Mouse (Mus musculus) MEL (cell line): ENCODE data around the gene Map2k5.

Experiments
- BHLHE40 ChIP-seq: IDR thresholded peaks from 2 replicates; pipeline ENCODE4 v1.6.1; 2012; ENCODE audit warnings: low read depth, mild to moderate bottlenecking, inconsistent platforms, low read length, improper control_type of control experiment, borderline replicate concordance
- CTCF ChIP-seq, 3 experiments: IDR thresholded peaks in 2 of 3; conservative IDR thresholded peaks in 1 of 3; 2 replicates each; pipeline ENCODE4 v1.5.1; 2011 to 2012; ENCODE audit warnings: low read length in 3 of 3, low read depth in 2 of 3, mild to moderate bottlenecking in 2 of 3, improper control_type of control experiment in 1 of 3, inconsistent platforms in 1 of 3, mixed read lengths in 1 of 3, moderate library complexity in 1 of 3; ENCODE audit not compliant: control insufficient read depth in 1 of 3, insufficient read depth in 1 of 3, poor library complexity in 1 of 3, severe bottlenecking in 1 of 3
- EP300 ChIP-seq, 2 experiments: IDR thresholded peaks; 2 replicates each; pipeline ENCODE4 v1.6.1; 2011; ENCODE audit warnings: improper control_type of control experiment in 2 of 2, low read length in 2 of 2, low read depth in 1 of 2, mild to moderate bottlenecking in 1 of 2
- MEF2A ChIP-seq: IDR thresholded peaks from 2 replicates; pipeline ENCODE4 v1.6.1; 2014; ENCODE audit warnings: low read depth, mild to moderate bottlenecking, inconsistent platforms, low read length, improper control_type of control experiment; ENCODE audit not compliant: poor library complexity, insufficient replicate concordance, severe bottlenecking; ENCODE audit errors: extremely low read depth
- POLR2A ChIP-seq, 2 experiments: IDR thresholded peaks; 2 replicates each; pipeline ENCODE4 v1.6.1; 2011 to 2012; ENCODE audit warnings: low read length in 2 of 2, mild to moderate bottlenecking in 2 of 2, control low read depth in 1 of 2, improper control_type of control experiment in 1 of 2, low read depth in 1 of 2, moderate library complexity in 1 of 2; ENCODE audit not compliant: control insufficient read depth in 1 of 2, insufficient read depth in 1 of 2, poor library complexity in 1 of 2
- USF2 ChIP-seq, 2 experiments: IDR thresholded peaks; 2 replicates each; pipeline ENCODE4 v1.6.1; 2011 to 2012; ENCODE audit warnings: improper control_type of control experiment in 2 of 2, low read length in 2 of 2, borderline replicate concordance in 1 of 2, inconsistent platforms in 1 of 2, low read depth in 1 of 2, mild to moderate bottlenecking in 1 of 2; ENCODE audit not compliant: insufficient read depth in 1 of 2

GRCm38 (mm10) chr9:63346029-63346428 lies 31.7 kb downstream of the Map2k5 start:
- TF ChIP-seq BHLHE40, result no peak
- no peak for TF ChIP-seq USF2 (IDR thresholded peaks at IDR 0.05; ENCODE audit: borderline replicate concordance in 1 of 2, insufficient read depth in 1 of 2, low read depth in 1 of 2, low read length in 2 of 2)
- TF ChIP-seq CTCF (IDR thresholded peaks at IDR 0.05 in 2 of 3, conservative IDR thresholded peaks at IDR 0.05 in 1 of 3; ENCODE audit: control insufficient read depth in 1 of 3, insufficient read depth in 1 of 3, low read depth in 2 of 3, low read length in 3 of 3, poor library complexity in 1 of 3, severe bottlenecking in 1 of 3), result no peak
- TF ChIP-seq POLR2A (IDR thresholded peaks at IDR 0.05; ENCODE audit: control insufficient read depth in 1 of 2, insufficient read depth in 1 of 2, low read depth in 1 of 2, low read length in 2 of 2, poor library complexity in 1 of 2), result no peak
- TF ChIP-seq MEF2A, result no peak
- no peak for TF ChIP-seq EP300 (IDR thresholded peaks at IDR 0.05; ENCODE audit: low read depth in 1 of 2, low read length in 2 of 2)
